Mouse (Mus musculus) mature B cell (primary cell): ENCODE data around the gene Fads6.

Experiments used
- in situ Hi-C: fragments of 300-500 bp; cut with MboI; formaldehyde crosslinking; loops from 2 replicates; pipeline ENCODE4 v1.14.3; 2019

Gene Fads6

GRCm38 (mm10) chr11:115297214-115297826 lies at the start of gene Fads6:
Fads6 (minus strand) TSS chr11:115297663.
- in situ Hi-C loops, result no loop called here

GRCm38 (mm10) chr11:115345515-115345914 lies 48.1 kb upstream of the Fads6 start:
- in situ Hi-C loops, result no loop called here

DNA sequence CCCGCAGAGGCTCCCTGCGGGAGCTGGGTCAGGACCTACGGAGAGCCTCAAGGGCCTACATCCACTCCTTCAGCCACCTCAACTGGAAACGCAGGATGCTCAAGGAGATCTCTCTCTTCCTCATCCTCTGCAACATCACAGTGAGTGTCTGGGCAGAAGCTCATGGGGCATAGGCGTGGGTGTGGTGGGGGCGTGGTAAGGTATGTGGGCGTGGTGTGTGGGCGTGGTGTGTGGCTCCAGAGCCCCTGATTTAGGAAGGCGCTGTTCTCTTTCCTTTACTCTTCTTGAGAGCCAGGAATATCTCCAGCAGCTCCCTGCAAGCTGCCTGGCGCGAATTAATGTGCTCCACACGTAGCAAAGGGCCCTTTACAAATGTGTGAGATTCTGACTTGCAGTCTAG lies 47.5 kb upstream of the Fads6 start:
- in situ Hi-C loops, result no loop called here

GRCm38 (mm10) chr11:115341866-115342265 lies 44.4 kb upstream of the Fads6 start:
- in situ Hi-C loops, result no loop called here

DNA sequence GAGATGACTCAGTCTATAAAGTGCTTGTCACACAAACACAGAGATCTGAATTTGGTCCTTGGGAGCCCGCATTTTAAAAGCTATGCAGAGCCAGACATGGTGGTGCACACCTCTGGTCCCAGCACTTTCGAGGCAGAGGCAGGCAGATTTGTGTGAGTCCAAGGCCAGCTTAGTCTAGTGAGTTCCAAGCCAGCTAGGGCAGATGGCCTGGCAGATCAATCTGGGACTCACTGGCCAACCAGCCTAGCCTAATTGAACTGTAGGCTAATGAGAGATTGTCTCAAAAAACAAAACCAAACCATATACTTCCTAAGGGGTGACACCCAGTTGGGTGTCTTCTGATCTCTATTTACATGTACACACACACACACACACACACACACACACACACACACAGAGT lies 43.8 kb upstream of the Fads6 start:
- in situ Hi-C loops, result no loop called here

DNA sequence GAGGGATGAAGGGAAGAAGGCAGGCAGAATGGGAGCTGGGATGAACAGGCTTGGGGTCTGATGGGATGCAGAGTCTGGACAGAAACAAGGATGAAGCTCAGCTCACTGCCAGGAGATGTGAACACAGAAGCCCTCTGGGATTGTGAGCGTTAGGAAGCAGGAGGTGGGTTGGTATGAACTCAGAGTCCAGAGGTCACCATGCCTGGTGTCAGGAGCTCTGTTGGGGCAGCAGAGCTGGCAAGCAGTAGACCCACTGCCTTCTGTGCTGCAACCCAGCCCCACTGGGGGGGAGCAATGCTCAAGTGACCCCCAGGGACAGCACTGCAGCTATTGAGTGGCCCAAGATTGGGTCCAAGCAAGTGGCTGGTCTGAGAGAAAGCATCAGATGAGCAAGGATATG lies 40.4 kb upstream of the Fads6 start:
- in situ Hi-C loops, result no loop called here

DNA sequence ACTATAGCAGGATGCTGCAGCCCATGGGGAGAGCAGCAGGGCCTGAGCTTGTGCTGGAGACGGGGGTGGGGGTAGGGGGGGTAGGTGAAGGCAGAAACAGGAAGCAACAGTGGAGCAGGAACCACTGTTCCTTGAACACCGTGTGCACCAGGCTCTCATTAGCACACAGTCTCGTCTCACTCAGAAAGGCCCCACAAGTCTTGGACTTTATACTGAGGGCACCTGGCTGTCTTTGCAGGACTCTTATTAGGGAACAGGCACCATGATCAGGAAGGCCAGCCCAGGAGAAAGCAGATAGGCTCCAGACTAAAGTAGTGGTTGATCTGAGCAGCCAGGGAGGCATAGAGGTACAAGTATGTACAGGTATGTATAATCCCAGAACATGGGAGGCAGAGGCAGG lies 39.9 kb upstream of the Fads6 start:
- in situ Hi-C loops, result no loop called here

DNA sequence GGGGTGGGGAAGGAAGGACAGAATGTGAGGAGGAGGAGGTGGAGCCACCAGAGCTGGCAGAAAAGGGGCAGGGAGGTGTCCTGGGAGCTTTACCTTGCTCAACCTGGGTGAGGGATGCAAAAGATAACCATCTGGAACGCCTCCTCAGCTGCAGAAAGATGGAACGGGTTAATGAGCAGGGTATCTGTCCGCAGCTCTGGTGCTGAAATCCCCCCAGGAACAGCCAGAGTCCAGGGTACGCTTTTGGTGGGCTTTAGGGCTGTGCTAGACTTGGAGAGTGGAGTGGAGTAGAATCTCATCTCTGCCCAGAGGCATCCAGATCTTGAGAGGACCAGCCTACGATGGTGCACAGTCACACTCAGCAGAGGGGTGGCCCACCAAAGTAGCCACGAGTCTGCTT lies 38.7 kb upstream of the Fads6 start:
- in situ Hi-C loops, result no loop called here

- in situ Hi-C loops, result no loop called here
These were observed 37.8 kb upstream of the Fads6 start for GRCm38 (mm10) chr11:115335223-115335622.

- in situ Hi-C loops, result no loop called here
These were observed 37.1 kb upstream of the Fads6 start, which contains the start of gene Otop3 for GRCm38 (mm10) chr11:115334531-115334930. Otop3 (plus strand) TSS chr11:115334731.

DNA sequence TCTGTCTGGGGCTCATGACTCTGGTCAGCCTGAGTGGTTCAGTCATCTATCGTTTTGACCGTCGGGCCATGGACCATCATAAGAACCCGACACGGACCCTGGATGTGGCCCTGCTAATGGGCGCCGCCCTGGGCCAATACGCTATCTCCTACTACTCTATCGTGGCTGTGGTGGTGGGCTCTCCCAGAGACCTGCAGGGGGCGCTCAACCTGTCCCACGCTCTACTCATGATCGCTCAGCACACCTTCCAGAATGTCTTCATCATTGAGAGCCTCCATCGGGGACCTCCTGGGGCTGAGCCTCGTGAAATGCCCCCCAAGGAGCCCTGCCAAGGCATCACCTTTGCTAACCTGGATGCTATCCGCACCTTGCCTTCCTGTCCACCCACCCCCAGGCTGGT lies 31.9 kb upstream of the Fads6 start:
- in situ Hi-C loops, result no loop called here

GRCm38 (mm10) chr11:115326730-115327129 lies 29.3 kb upstream of the Fads6 start:
- in situ Hi-C loops, result no loop called here

DNA sequence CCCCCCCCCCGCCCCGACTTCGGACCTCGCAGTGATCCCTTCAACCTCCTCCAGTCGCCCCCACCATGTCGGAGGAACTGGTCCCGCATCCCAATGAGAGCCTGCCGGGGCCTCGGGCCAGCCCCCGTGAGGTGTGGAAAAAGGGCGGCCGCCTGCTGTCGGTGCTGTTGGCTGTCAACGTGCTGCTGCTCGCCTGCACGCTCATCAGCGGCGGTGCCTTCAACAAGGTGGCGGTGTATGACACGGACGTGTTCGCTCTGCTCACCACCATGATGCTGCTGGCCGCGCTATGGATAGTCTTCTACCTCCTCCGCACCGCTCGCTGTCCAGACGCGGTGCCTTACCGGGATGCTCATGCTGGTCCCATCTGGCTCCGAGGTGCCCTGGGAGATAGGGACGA lies 25.9 kb upstream of the Fads6 start:
- in situ Hi-C loops, result no loop called here

GRCm38 (mm10) chr11:115321906-115322693 lies 24.6 kb upstream of the Fads6 start, which contains the start of gene Ush1g:
Ush1g (minus strand) TSS chr11:115322041.
- in situ Hi-C loops, result no loop called here

DNA sequence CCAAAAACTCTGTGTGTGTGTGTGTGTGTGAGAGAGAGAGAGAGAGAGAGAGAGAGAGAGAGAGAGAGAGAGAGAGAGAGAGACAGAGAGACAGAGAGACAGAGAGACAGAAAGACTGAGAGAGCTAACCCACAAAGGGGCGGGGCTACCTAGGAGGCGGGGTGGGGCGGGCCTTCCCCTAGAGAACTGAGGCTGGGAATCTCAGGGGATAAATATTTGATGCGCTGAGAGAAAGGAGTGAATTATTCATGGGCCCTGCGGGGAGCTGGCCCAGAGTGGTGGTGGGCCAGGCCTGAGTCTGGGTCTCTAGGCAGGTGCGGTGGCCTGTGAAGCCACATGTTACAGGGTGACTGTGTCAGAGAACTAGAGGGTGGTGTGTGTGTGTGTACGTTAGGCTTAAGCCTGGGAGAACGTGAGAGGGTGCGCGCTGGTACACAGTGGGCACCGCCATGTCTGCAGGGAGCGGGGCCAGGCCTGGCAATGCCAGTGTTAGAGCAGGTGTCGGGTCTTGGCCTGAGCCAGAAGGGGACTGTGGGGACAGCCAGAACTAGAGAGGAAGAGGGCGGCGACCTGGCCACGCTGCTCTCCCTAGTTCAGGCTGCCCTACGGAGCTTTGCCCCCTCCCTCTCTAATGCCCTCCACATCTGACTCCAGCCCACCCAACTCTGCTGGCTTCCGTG lies 22.4 kb upstream of the Fads6 start:
- in situ Hi-C loops, result no loop called here

DNA sequence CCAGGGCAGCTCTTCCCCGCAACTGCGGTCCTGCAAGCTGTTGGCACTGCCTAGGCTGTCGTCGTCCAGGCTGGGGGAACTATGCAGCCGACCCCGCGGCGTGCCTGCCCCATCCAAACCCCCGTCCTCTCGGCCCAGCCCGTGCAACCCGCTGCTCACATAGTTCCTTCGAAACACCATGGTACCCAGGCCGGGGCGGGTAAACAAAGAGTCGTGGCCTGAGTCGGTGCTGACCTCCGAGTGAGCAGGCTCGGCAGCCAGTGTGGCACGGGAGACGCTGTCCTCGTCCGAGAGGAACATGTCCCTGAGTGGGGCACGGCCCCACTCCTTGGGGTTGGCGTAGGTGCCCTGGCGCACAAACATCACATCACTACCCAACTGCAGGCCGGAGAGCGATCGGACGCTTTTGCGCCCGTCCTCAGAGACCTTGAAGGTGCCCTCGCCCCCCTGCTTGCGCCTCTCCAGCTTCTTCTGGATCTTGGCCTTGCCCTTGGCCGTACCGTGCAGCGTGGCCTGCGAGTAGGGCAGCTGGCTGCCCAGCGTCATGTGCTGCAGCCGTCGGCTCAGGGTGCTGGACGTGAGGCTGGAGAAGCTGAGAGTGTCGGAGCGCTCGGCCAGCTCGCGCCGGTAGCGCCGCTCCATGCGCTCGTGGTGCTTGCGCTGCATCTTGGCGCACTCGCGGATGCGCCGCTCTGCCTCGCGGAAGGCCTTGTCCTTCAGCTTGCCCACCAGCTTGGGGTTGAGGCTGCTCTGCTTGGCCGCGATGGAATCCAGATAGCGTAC lies 21.0 kb upstream of the Fads6 start:
- in situ Hi-C loops, result no loop called here

DNA sequence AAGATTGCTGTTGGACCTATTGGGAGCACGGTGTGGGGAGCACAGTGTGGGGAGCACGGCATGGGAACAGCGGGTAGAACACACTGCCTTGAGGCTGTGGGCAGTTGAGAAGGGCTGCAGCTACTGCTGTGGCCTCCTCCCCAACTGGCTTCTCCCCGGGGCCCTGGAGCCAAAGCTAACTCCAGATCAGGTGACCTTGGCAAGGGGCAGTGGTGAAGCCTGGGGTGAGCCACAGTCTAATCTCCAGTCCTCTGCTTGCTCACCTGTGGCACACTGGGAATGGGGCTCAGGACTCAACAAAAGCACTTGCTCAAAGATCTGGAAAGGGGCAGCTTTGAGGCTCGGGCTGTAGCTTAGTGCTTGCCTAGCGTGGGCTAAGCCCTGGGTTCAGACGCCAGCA lies 19.7 kb upstream of the Fads6 start:
- in situ Hi-C loops, result no loop called here

GRCm38 (mm10) chr11:115314249-115314648 lies 16.8 kb upstream of the Fads6 start:
- in situ Hi-C loops, result no loop called here

GRCm38 (mm10) chr11:115308781-115309180 lies 11.3 kb upstream of the Fads6 start:
- in situ Hi-C loops, result no loop called here

DNA sequence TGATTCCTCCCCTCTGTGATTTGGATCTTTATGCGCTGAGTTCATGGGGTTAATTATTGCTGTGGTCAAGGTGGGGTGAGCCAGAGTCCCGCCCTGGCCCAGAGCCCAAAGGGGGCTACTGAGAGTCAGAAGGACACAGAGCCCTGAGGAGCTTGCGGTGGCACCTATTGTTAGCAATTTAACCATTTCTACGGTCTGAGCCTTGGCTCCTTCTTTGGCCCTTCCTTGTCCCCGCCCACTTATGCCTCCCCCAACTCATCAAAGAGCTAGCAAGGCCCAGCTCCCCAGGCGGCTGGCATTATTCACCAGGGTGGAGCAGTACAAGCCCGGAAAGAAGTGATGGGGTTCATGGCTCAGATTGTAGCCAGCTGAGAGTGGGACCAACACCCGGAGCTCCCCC lies 9.4 kb upstream of the Fads6 start, which contains the start of gene Otop2:
Gene Otop2, plus strand, starts transcription at position 301 of the 400 bp plus-strand sequence.
- in situ Hi-C loops, result no loop called here

DNA sequence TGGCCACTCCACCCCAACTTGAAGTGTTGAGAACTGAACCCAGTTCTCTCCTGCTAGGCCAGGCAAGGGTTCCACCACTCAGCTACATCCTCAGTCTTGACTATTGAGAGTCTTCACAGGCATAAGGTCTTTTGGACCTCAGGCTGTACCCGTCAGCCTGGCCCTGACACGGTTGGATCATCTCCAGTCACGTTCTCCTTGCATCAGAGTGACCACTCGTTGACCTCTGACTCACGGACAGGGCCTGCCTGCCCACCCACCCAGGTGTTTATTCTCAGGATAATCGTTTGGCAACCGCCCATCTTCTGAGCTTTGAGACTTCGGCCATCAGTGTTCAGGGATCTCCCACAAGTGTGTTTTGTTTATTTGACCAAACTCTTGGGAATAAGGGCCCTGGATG lies 5.7 kb upstream of the Fads6 start:
- in situ Hi-C loops, result no loop called here

GRCm38 (mm10) chr11:115301351-115301750 lies 3.9 kb upstream of the Fads6 start:
- in situ Hi-C loops, result no loop called here
